Mouse (Mus musculus) left cerebral cortex, adult 8-10 months (tissue): Measurements from ENCODE around the gene Parp6. TPM values are rescaled to one million over a fixed set of nuclear protein-coding genes. Genes with fewer than 3 reads are reported as not detected.

Experiments used
- DNase-seq, 2 experiments: peaks; one replicate each; pipeline ENCODE4 v3.0.0; 2022; ENCODE audit warnings: low spot score in 2 of 2
- total RNA-seq, 4 experiments: library from RNA; stranded (reverse); gene quantifications; 2 replicates each; pipeline ENCODE4 v1.2.4; 2022

Parp6 gene
- total RNA-seq, 4 experiments from 2014 or later, result 126 to 142 (median 130) TPM

GRCm38 (mm10) chr9:59655958-59656634, 39.0 kb downstream of the Parp6 start, which contains the start of gene Pkm:
Gene Pkm (plus strand): TSS chr9:59656368.
- peak; percentile 90 to 97 for DNase-seq

- peak in 1 of 2 experiments; percentile 81 for DNase-seq
Observed at GRCm38 (mm10) chr9:59656635-59657617, 39.8 kb downstream of the Parp6 start.

GRCm38 (mm10) chr9:59658146-59658545, 41.1 kb downstream of the Parp6 start:
- DNase-seq, result no peak

- DNase-seq, result peak in 1 of 2 experiments; percentile 76
Observed at GRCm38 (mm10) chr9:59659036-59660026, 42.2 kb downstream of the Parp6 start.

- no peak for DNase-seq
Observed at GRCm38 (mm10) chr9:59660421-59660820, 43.3 kb downstream of the Parp6 start.

- DNase-seq, result no peak
Observed at GRCm38 (mm10) chr9:59661298-59661975, 44.4 kb downstream of the Parp6 start.

- DNase-seq, result no peak
Observed at GRCm38 (mm10) chr9:59663226-59663625, 46.1 kb downstream of the Parp6 start.

GRCm38 (mm10) chr9:59663957-59664356, 46.9 kb downstream of the Parp6 start:
- DNase-seq, result no peak

- no peak for DNase-seq
Observed at GRCm38 (mm10) chr9:59664664-59665256, 47.7 kb downstream of the Parp6 start.

- DNase-seq, result no peak
Observed at GRCm38 (mm10) chr9:59666016-59666415, 48.9 kb downstream of the Parp6 start.

GRCm38 (mm10) chr9:59666813-59667212, 49.7 kb downstream of the Parp6 start:
- no peak for DNase-seq

- DNase-seq, result no peak
Observed at GRCm38 (mm10) chr9:59667250-59667649, 50.2 kb downstream of the Parp6 start.

GRCm38 (mm10) chr9:59667904-59668303, 50.8 kb downstream of the Parp6 start:
- DNase-seq, result no peak

- no peak for DNase-seq
Observed at GRCm38 (mm10) chr9:59668473-59668872, 51.4 kb downstream of the Parp6 start.

GRCm38 (mm10) chr9:59669172-59669571, 52.1 kb downstream of the Parp6 start:
- no peak for DNase-seq

- no peak for DNase-seq
Observed at GRCm38 (mm10) chr9:59672195-59672894, 55.3 kb downstream of the Parp6 start.

- no peak for DNase-seq
Observed at GRCm38 (mm10) chr9:59673427-59673826, 56.3 kb downstream of the Parp6 start.

- peak in 1 of 2 experiments; percentile 69 for DNase-seq
Observed at GRCm38 (mm10) chr9:59675598-59675997, 58.5 kb downstream of the Parp6 start.

- DNase-seq, result no peak
Observed at GRCm38 (mm10) chr9:59678313-59678712, 61.2 kb downstream of the Parp6 start.
